Mouse (Mus musculus) thymus, adult 2 months (tissue): ENCODE measurements around the gene Calr.

ENCODE experiments used
- CTCF ChIP-seq: fragments of 200-500 bp; IDR thresholded peaks from 2 replicates; pipeline ENCODE4 v1.5.1; 2012; ENCODE audit warnings: mild to moderate bottlenecking, control low read depth, low read length, moderate library complexity, borderline replicate concordance; ENCODE audit not compliant: control insufficient read depth, poor library complexity, insufficient read depth; ENCODE audit errors: extremely low read depth
- POLR2A ChIP-seq: fragments of 200-500 bp; IDR thresholded peaks from 2 replicates; pipeline ENCODE4 v1.6.1; 2012; ENCODE audit warnings: mild to moderate bottlenecking, low read length, control low read depth, moderate library complexity; ENCODE audit not compliant: control insufficient read depth, poor library complexity, insufficient read depth; ENCODE audit errors: extremely low read depth

DNA sequence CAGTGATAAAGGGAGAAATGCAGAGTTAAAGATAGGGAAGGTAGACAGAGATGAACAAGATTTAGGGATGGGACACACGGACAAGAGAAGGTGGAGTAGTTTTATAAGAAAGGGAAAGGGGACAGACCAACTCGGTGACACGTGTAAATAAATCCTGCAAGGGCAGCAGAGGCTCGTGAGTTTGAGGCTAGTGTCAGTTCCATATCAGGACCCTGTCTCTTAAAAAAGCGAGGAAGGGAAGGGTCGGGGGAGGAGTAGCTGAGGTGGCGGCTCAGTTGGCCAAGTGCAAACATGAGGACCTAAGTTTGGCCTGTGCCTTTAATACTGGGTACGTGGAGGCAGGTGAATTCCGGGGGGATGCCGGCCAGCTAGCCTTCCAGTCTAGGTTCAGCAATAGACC, 35.4 kb downstream of the Calr start:
- TF ChIP-seq POLR2A (no peak), CTCF (no peak)
